Mouse (Mus musculus): ENCODE results near the gene Cox6a1. TPM values are rescaled to one million over a fixed set of nuclear protein-coding genes. Genes with fewer than 3 reads are reported as not detected.
"Not testable (repeated sequence)": the region's sequence is repeated elsewhere in the genome, so short reads cannot be mapped to it uniquely, and the experiment has no call there.

The Cox6a1 gene
- polyA plus RNA-seq (2016; fragmentation: Nextera tagmentation; extraction: Ambion mirVana), result 754 and 787 TPM in 2 replicates

- Histone ChIP-seq H3K27me3 (ENCODE audit: poor library complexity, severe bottlenecking) (no peaks in the 10 kb centered on the region), H3K9me3 (peaks cover 5% of the 10 kb centered on the region), H3K27ac (peak within 1 kb of the TSS; percentile 85), H3K4me1 (peaks cover 23% of the 10 kb centered on the region), H3K36me3 (replicated peaks) (peaks cover 37% of the 10 kb centered on the region), H3K4me3 (peak within 1 kb of the TSS; percentile 80)
- DNase-seq (ENCODE audit: extremely low spot score, low spot score), result peak; percentile 99
- WGBS, result under 1% methylated on average over 74 of the region's 74 CpGs
Observed at GRCm38 (mm10) chr5:115348546-115349224, at the start of gene Cox6a1. Gene Cox6a1, minus strand, starts transcription at chr5:115348981.

DNA sequence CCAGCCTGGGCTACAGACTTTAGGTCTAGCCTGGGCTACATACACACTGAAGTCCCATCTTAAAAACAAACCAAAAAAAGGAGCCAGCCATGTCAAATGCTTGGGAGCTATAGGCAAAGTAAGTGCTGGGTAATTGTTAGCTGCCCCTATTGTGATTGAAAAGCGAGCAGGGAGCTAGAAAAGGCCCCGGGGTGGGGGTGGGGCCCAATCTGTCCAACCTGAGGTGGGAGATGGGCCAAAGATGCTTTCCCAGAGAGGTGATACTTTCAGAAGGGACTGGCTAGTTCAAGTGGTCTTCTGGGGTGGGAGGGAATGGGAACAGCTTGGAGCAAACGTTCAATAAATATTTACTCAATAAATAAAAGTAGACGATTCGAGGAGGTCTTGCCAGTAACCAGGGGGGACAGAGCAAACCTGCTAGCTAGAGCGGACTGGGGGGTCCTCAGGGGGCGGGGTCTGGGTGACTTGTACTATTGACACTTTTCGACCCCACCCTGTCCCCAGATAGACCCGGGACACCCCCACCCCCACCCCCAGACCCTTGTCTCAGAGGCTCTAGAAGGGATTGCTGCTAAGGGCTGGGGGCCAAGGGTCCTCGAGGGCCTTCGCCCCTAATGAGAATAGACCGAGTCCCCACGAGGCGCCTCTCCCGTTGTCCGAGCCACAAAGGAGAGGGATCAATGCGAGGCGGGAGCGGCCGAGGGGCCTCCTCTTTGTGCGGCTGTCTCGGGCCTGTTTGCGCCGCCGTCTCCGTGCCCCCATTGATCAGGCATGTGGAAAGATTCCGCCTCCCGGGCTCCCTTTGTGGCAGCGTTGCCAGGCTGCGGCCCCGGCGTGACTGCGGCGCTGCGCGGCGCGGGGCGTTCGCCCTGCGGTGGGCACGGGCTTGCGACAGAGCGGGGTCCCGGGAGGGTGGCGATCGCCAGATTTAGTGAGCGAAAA is 49.3 kb upstream of the Cox6a1 start:
- peak overlapping the region; percentile 96 for H3K27ac ChIP-seq
- H3K27me3 ChIP-seq (ENCODE audit: poor library complexity, severe bottlenecking), result peaks cover 10% of the 10 kb centered on the region; the same call in 1 of the 2 replicates
- H3K36me3 ChIP-seq (replicated peaks), result no peaks in the 10 kb centered on the region
- peak; percentile 94 for DNase-seq (ENCODE audit: extremely low spot score, low spot score)
- peak overlapping the region; percentile 47 for H3K4me3 ChIP-seq
- peaks cover 97% of the 10 kb centered on the region for H3K4me1 ChIP-seq
- WGBS, result under 1% methylated on average over 48 of the region's 48 CpGs
- no peaks in the 10 kb centered on the region for H3K9me3 ChIP-seq

GRCm38 (mm10) chr5:115396654-115397053 is 47.9 kb upstream of the Cox6a1 start:
- Histone ChIP-seq H3K27ac (peak overlapping the region; percentile 96), H3K27me3 (ENCODE audit: poor library complexity, severe bottlenecking) (peaks cover 10% of the 10 kb centered on the region; the same call in 1 of the 2 replicates), H3K9me3 (no peaks in the 10 kb centered on the region), H3K4me1 (peaks cover 96% of the 10 kb centered on the region), H3K4me3 (no peak overlapping the region), H3K36me3 (replicated peaks) (no peaks in the 10 kb centered on the region)
- DNase-seq (ENCODE audit: extremely low spot score, low spot score), result no peak
- WGBS, result 83% methylated on average over 11 of the region's 11 CpGs

DNA sequence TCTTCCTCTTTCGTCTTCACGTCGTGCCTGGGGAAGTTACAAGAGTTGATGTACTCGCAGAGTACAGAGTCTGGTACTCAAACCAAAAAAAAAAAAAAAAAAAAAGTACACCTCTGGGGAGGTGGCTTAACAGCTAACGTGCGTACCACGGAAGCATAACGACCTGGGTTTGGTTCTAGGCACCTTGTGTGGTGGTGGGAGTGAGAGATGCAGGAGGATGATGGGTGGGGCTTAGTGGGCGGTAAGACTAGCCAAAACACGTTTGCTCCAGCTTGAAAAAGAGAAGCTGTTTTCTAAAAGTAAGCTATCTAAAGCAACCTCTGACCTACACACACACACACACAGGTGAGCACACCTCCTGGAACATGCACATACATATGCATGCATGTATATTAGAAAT is 46.1 kb upstream of the Cox6a1 start:
- peak overlapping the region; percentile 27; the same call in 1 of the 2 replicates for H3K4me3 ChIP-seq
- peak overlapping the region; percentile 96 for H3K27ac ChIP-seq
- peaks cover 10% of the 10 kb centered on the region; the same call in 1 of the 2 replicates for H3K27me3 ChIP-seq (ENCODE audit: poor library complexity, severe bottlenecking)
- 32% methylated on average over 10 of the region's 10 CpGs for WGBS
- H3K9me3 ChIP-seq, result no peaks in the 10 kb centered on the region
- DNase-seq (ENCODE audit: extremely low spot score, low spot score), result no peak
- peaks cover 89% of the 10 kb centered on the region for H3K4me1 ChIP-seq
- no peaks in the 10 kb centered on the region for H3K36me3 ChIP-seq (replicated peaks)

- Histone ChIP-seq H3K27me3 (ENCODE audit: poor library complexity, severe bottlenecking) (peaks cover 10% of the 10 kb centered on the region; the same call in 1 of the 2 replicates), H3K4me3 (peak overlapping the region; percentile 27), H3K9me3 (no peaks in the 10 kb centered on the region), H3K27ac (peak overlapping the region; percentile 96), H3K36me3 (replicated peaks) (no peaks in the 10 kb centered on the region), H3K4me1 (peaks cover 83% of the 10 kb centered on the region)
- 3% methylated on average over 8 of the region's 8 CpGs for WGBS
- no peak for DNase-seq (ENCODE audit: extremely low spot score, low spot score)
Observed at GRCm38 (mm10) chr5:115394223-115394622, 45.4 kb upstream of the Cox6a1 start.

- H3K27me3 ChIP-seq (ENCODE audit: poor library complexity, severe bottlenecking), result peaks cover 9% of the 10 kb centered on the region; the same call in 1 of the 2 replicates
- H3K36me3 ChIP-seq (replicated peaks), result no peaks in the 10 kb centered on the region
- no peaks in the 10 kb centered on the region for H3K9me3 ChIP-seq
- peak overlapping the region; percentile 96 for H3K27ac ChIP-seq
- H3K4me3 ChIP-seq, result no peak overlapping the region
- 95% methylated on average over 1 of the region's 1 CpGs for WGBS
- DNase-seq (ENCODE audit: extremely low spot score, low spot score), result no peak
- peaks cover 70% of the 10 kb centered on the region for H3K4me1 ChIP-seq
Observed at GRCm38 (mm10) chr5:115392969-115393368, 44.2 kb upstream of the Cox6a1 start.

DNA sequence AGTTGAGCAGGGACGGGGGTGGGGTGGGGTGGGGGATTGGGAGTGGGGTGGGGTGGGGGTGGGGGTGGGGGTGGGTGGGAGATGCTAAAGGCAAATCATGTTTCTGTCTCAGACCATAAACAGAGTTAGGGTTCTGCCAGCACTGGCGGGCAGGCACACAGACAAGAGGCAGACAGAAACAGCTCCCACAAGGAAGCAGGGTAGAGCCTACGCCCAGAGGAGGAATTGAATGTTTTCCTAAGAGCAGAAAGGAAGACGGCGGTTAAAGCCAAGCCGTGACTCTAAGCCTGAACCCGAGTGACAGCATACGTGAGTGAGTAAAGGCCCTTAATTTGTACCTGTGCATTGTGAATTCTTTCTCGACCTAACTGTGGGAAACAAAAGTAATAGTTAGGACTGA is 43.2 kb upstream of the Cox6a1 start:
- 0 out of 2 replicates have a peak, but pooled peaks cover 4% of the 10 kb centered on the region for H3K27me3 ChIP-seq (ENCODE audit: poor library complexity, severe bottlenecking)
- no peak for DNase-seq (ENCODE audit: extremely low spot score, low spot score)
- H3K4me1 ChIP-seq, result peaks cover 61% of the 10 kb centered on the region
- WGBS, result 45% methylated on average over 9 of the region's 9 CpGs
- no peaks in the 10 kb centered on the region for H3K36me3 ChIP-seq (replicated peaks)
- H3K27ac ChIP-seq, result peak overlapping the region; percentile 96
- H3K4me3 ChIP-seq, result no peak overlapping the region
- H3K9me3 ChIP-seq, result no peaks in the 10 kb centered on the region

DNA sequence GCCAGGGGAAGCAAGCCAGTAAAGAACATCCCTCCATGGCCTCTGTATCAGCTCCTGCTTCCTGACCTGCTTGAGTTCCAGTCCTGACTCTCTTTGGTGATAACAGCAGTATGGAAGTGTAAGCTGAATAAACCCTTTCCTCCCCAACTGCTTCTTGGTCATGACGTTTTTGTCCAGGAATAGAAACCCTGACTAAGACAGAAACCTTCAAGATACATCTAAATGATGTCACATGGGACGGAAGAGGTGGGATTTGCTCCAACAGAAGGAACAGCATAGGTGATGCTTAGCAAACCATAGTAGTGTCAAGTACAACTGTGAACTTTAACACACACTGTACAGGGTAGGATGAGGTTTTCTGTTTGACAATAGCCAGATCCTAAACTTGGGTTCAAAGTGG is 30.1 kb upstream of the Cox6a1 start:
- not testable (repeated sequence) for H3K27me3 ChIP-seq (ENCODE audit: poor library complexity, severe bottlenecking); DNase-seq (ENCODE audit: extremely low spot score, low spot score); H3K9me3 ChIP-seq; H3K4me3 ChIP-seq; H3K36me3 ChIP-seq (replicated peaks)
- 91% methylated on average over 2 of the region's 2 CpGs for WGBS
- Histone ChIP-seq H3K27ac (peak overlapping the region; percentile 49; the same call in 1 of the 2 replicates), H3K4me1 (peaks cover 14% of the 10 kb centered on the region)

- Histone ChIP-seq H3K36me3 (replicated peaks) (no peaks in the 10 kb centered on the region), H3K9me3 (0 out of 2 replicates have a peak, but pooled peaks cover 3% of the 10 kb centered on the region), H3K27ac (peak overlapping the region; percentile 78), H3K4me1 (peaks cover 46% of the 10 kb centered on the region), H3K4me3 (no peak overlapping the region), H3K27me3 (ENCODE audit: poor library complexity, severe bottlenecking) (0 out of 2 replicates have a peak, but pooled peaks cover 4% of the 10 kb centered on the region)
- no peak for DNase-seq (ENCODE audit: extremely low spot score, low spot score)
- 82% methylated on average over 2 of the region's 2 CpGs for WGBS
Observed at GRCm38 (mm10) chr5:115375436-115375835, 26.7 kb upstream of the Cox6a1 start.

GRCm38 (mm10) chr5:115374204-115374820 is 25.5 kb upstream of the Cox6a1 start:
- H3K36me3 ChIP-seq (replicated peaks), result no peaks in the 10 kb centered on the region
- DNase-seq (ENCODE audit: extremely low spot score, low spot score), result no peak
- 0 out of 2 replicates have a peak, but pooled peaks cover 3% of the 10 kb centered on the region for H3K9me3 ChIP-seq
- H3K4me3 ChIP-seq, result peak overlapping the region; percentile 43
- H3K27ac ChIP-seq, result peak overlapping the region; percentile 91
- H3K27me3 ChIP-seq (ENCODE audit: poor library complexity, severe bottlenecking), result 0 out of 2 replicates have a peak, but pooled peaks cover 4% of the 10 kb centered on the region
- WGBS, result 13% methylated on average over 11 of the region's 11 CpGs
- peaks cover 54% of the 10 kb centered on the region for H3K4me1 ChIP-seq

DNA sequence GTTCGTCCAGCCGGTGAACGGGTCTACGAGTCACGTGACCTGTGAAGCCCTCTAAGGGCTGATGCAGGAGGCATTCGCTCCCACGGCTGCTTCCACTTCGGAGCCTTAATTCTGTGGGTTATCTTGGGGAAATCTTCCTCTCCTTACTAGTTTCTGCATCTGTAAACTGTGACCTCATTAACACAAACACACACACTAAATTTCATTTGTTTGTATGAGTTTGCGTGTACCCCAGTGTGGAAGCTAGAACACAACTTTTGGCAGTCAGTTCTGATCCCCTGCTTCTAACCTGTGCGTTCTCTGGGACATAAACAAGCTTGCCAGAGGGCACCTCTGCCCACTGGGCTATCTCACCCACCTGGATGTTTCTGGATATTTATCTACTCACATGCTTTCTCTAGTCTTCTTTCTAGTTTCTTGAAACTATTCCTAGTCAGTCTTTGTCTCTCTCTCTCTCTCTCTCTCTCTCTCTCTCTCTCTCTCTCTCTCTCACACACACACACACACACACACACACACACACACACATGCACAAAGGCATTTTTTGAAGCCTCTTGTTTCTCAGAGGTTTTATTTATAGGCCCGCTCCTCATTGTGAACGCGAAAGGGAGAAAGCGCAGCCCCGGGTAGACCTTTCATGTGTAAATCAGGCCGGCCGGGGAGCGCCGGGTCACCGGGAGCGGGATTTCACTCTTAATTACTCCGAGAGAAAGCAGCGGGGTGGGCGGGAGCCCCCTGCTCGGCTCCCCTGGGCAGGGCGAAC is 24.8 kb upstream of the Cox6a1 start:
- no peaks in the 10 kb centered on the region for H3K36me3 ChIP-seq (replicated peaks)
- H3K27ac ChIP-seq, result peak overlapping the region; percentile 91
- H3K9me3 ChIP-seq, result 0 out of 2 replicates have a peak, but pooled peaks cover 3% of the 10 kb centered on the region
- H3K27me3 ChIP-seq (ENCODE audit: poor library complexity, severe bottlenecking), result 0 out of 2 replicates have a peak, but pooled peaks cover 4% of the 10 kb centered on the region
- WGBS, result 10% methylated on average over 26 of the region's 26 CpGs
- H3K4me1 ChIP-seq, result peaks cover 54% of the 10 kb centered on the region
- peak; percentile 91 for DNase-seq (ENCODE audit: extremely low spot score, low spot score)
- peak overlapping the region; percentile 43 for H3K4me3 ChIP-seq
